Comparison of ENCODE assay signal across 13 mouse cellular contexts in the genomic region with DNA sequence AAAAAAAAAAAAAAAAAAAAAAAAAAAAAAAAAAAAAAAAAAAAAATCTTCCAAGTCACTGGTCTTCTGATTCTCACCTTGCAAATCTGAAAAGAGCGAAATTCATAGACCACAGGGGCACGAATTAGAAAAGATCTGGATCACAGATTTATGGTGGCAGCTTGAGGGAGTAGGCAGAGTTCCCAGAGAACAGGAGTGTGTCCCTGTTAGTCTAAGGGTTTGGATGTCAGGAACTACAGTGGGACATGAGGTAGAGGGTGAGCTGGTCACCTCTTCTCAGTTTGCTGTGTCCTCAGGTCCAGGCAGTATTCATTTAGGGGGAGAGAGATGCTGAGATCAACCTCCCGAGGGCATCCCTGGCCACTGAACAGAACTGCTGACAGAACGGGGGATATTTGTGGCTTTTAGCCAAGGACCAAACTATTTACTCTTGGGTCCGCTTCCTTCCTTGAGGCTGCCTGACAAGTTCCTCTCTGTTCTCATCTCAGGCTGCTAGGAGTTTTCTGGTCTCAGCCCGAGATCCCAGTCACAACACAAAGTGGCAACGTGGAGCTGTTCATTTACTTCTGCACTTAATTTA.
DNase-seq lines count a peak whose midpoint lies in the region; ATAC-seq and TF ChIP-seq lines count a peak whose summit lies in the region.
"Had no signal": no experiment of that assay in that cellular context is flagged by ENCODE, and none has a peak within 500 bp of the region (broad histone marks: within the 10 kb centered on the region; RNA-seq: fewer than 3 reads in every experiment).

No protein-coding gene starts in this region.

- 36% methylated on average over 7 of the region's 7 CpGs for WGBS in intestine, embryonic 14.5 days
- WGBS in intestine, postnatal 0 days = 50% methylated on average over 7 of the region's 7 CpGs
- WGBS in limb, embryonic 13.5 days = 38% methylated on average over 7 of the region's 7 CpGs
- WGBS in liver, embryonic 12.5 days (ENCODE audit: insufficient replicate concordance) = 29% methylated on average over 7 of the region's 7 CpGs
- WGBS in midbrain, embryonic 16.5 days = 57% methylated on average over 7 of the region's 7 CpGs

- H3K9ac ChIP-seq in intestine, embryonic 14.5 days (ENCODE audit: low read length) = no peak overlapping the region
- H3K9ac ChIP-seq in intestine, postnatal 0 days (ENCODE audit: low read depth, low read length) = no peak overlapping the region
- no peak overlapping the region for H3K9ac ChIP-seq in ES-E14 (ENCODE audit: insufficient read depth, low read depth, low read length, poor library complexity, severe bottlenecking)
- no peak overlapping the region for H3K9ac ChIP-seq in limb, embryonic 13.5 days
- H3K9ac ChIP-seq in liver, embryonic 12.5 days = no peak overlapping the region
- no peak overlapping the region for H3K9ac ChIP-seq in midbrain, embryonic 16.5 days (ENCODE audit: low read depth, low read length)
- H3K9ac ChIP-seq: midbrain, embryonic 12.5 days had no signal

- H3K4me2 ChIP-seq in intestine, embryonic 14.5 days (ENCODE audit: low read length) = peak overlapping the region; percentile 22; the same call in 1 of the 2 replicates
- H3K4me2 ChIP-seq in intestine, postnatal 0 days (replicated peaks; ENCODE audit: low read depth) = no peak overlapping the region
- H3K4me2 ChIP-seq in limb, embryonic 13.5 days (replicated peaks) = no peak overlapping the region
- no peak overlapping the region for H3K4me2 ChIP-seq in liver, embryonic 12.5 days
- no peak overlapping the region for H3K4me2 ChIP-seq in midbrain, embryonic 16.5 days (ENCODE audit: low read length)
- H3K4me2 ChIP-seq: liver, embryonic 11.5 days; midbrain, embryonic 12.5 days had no signal

- no peaks in the 10 kb centered on the region for H3K9me3 ChIP-seq in intestine, embryonic 14.5 days (ENCODE audit: control insufficient read depth, low read length)
- no peaks in the 10 kb centered on the region for H3K9me3 ChIP-seq in intestine, postnatal 0 days (ENCODE audit: control insufficient read depth)
- no peaks in the 10 kb centered on the region for H3K9me3 ChIP-seq in ES-E14 (ENCODE audit: control insufficient read depth, insufficient read depth, low read depth, low read length)
- H3K9me3 ChIP-seq in limb, embryonic 13.5 days = no peaks in the 10 kb centered on the region
- no peaks in the 10 kb centered on the region for H3K9me3 ChIP-seq in liver, embryonic 12.5 days (replicated peaks)
- no peaks in the 10 kb centered on the region for H3K9me3 ChIP-seq in midbrain, embryonic 16.5 days (replicated peaks; ENCODE audit: control insufficient read depth, low read length, poor library complexity, severe bottlenecking)
- H3K9me3 ChIP-seq: forebrain, embryonic 10.5 days; midbrain, embryonic 12.5 days had no signal

- peaks cover 29% of the 10 kb centered on the region for H3K4me1 ChIP-seq in intestine, embryonic 14.5 days (replicated peaks; ENCODE audit: control insufficient read depth, insufficient read depth, low read length)
- H3K4me1 ChIP-seq in intestine, postnatal 0 days (replicated peaks; ENCODE audit: control insufficient read depth, insufficient read depth, low read length) = peaks cover 10% of the 10 kb centered on the region; the same call in 1 of the 2 replicates
- peaks cover 0 to 11% of the 10 kb centered on the region in 2 experiments; a peak in 2 of 4 replicates for H3K4me1 ChIP-seq in ES-E14 (ENCODE audit: control insufficient read depth in 2 of 2, insufficient read depth in 2 of 2, low read length in 2 of 2, poor library complexity in 1 of 2)
- peaks cover 21% of the 10 kb centered on the region for H3K4me1 ChIP-seq in limb, embryonic 13.5 days
- peaks cover 23% of the 10 kb centered on the region for H3K4me1 ChIP-seq in liver, embryonic 12.5 days
- H3K4me1 ChIP-seq in midbrain, embryonic 16.5 days (ENCODE audit: control insufficient read depth, insufficient read depth, low read length) = no peaks in the 10 kb centered on the region

- ATAC-seq in intestine, embryonic 14.5 days (replicated peaks; ENCODE audit: low FRiP score, low TSS enrichment, low read depth) = no peak
- no peak for ATAC-seq in intestine, postnatal 0 days
- no peak for ATAC-seq in limb, embryonic 13.5 days (ENCODE audit: low FRiP score, low read depth)
- ATAC-seq in liver, embryonic 12.5 days = no peak
- no peak for ATAC-seq in midbrain, embryonic 16.5 days

- H3K36me3 ChIP-seq in intestine, embryonic 14.5 days (ENCODE audit: control insufficient read depth, insufficient read depth, low read length) = no peaks in the 10 kb centered on the region
- H3K36me3 ChIP-seq in intestine, postnatal 0 days (ENCODE audit: control insufficient read depth, insufficient read depth) = no peaks in the 10 kb centered on the region
- H3K36me3 ChIP-seq in ES-E14 (ENCODE audit: control insufficient read depth, insufficient read depth, low read length, poor library complexity, severe bottlenecking) = no peaks in the 10 kb centered on the region
- H3K36me3 ChIP-seq in limb, embryonic 13.5 days = no peaks in the 10 kb centered on the region
- no peaks in the 10 kb centered on the region for H3K36me3 ChIP-seq in liver, embryonic 12.5 days
- no peaks in the 10 kb centered on the region for H3K36me3 ChIP-seq in midbrain, embryonic 16.5 days (ENCODE audit: control insufficient read depth, insufficient read depth, low read length)
- H3K36me3 ChIP-seq: forebrain, embryonic 10.5 days; midbrain, embryonic 12.5 days had no signal

- peak; percentile 31 to 38 for DNase-seq in cerebellum, postnatal 25 days
- no peak for DNase-seq in cerebellum, postnatal 4 days (ENCODE audit: low spot score in 2 of 2)
- DNase-seq in intestine, embryonic 14.5 days (ENCODE audit: low spot score) = no peak
- DNase-seq in ES-E14 (ENCODE audit: low read depth, low spot score) = no peak
- DNase-seq: embryo, embryonic 11 days; right cerebral cortex, postnatal 14 days had no signal

- H3K27ac ChIP-seq in intestine, embryonic 14.5 days (ENCODE audit: low read depth) = no peak overlapping the region
- no peak overlapping the region for H3K27ac ChIP-seq in intestine, postnatal 0 days (ENCODE audit: low read depth, low read length)
- H3K27ac ChIP-seq in ES-E14 (ENCODE audit: insufficient read depth, low read depth, low read length, poor library complexity, severe bottlenecking) = no peak overlapping the region
- peak overlapping the region; percentile 44; the same call in 1 of the 2 replicates for H3K27ac ChIP-seq in limb, embryonic 13.5 days
- no peak overlapping the region for H3K27ac ChIP-seq in liver, embryonic 12.5 days
- H3K27ac ChIP-seq in midbrain, embryonic 16.5 days (ENCODE audit: low read length) = no peak overlapping the region
- H3K27ac ChIP-seq: forebrain, embryonic 10.5 days; midbrain, embryonic 12.5 days had no signal

- in situ Hi-C loops in ES-E14 (cut with MboI; ENCODE audit: low sequenced_read_pairs in 2 of 2, unreplicated experiment in 2 of 2) = no loop called here

- no peak for TF ChIP-seq CTCF in intestine, postnatal 0 days (IDR thresholded peaks at IDR 0.05; ENCODE audit: low read depth)

- no peak overlapping the region for H3K4me3 ChIP-seq in intestine, embryonic 14.5 days (ENCODE audit: low read depth, low read length)
- H3K4me3 ChIP-seq in intestine, postnatal 0 days (ENCODE audit: low read depth, low read length) = no peak overlapping the region
- H3K4me3 ChIP-seq in ES-E14 (ENCODE audit: insufficient read depth in 1 of 2, low read depth in 1 of 2, low read length in 2 of 2, poor library complexity in 1 of 2, severe bottlenecking in 1 of 2) = no peak overlapping the region
- H3K4me3 ChIP-seq in limb, embryonic 13.5 days = no peak overlapping the region
- H3K4me3 ChIP-seq in liver, embryonic 12.5 days = no peak overlapping the region
- no peak overlapping the region for H3K4me3 ChIP-seq in midbrain, embryonic 16.5 days (ENCODE audit: low read depth, low read length)
- H3K4me3 ChIP-seq: forebrain, embryonic 10.5 days; midbrain, embryonic 12.5 days had no signal

- no peaks in the 10 kb centered on the region for H3K27me3 ChIP-seq in intestine, embryonic 14.5 days (replicated peaks; ENCODE audit: control insufficient read depth, insufficient read depth, low read length)
- H3K27me3 ChIP-seq in intestine, postnatal 0 days (replicated peaks; ENCODE audit: control insufficient read depth, insufficient read depth, low read length) = no peaks in the 10 kb centered on the region; the same call in 1 of the 2 replicates
- H3K27me3 ChIP-seq in limb, embryonic 13.5 days = peaks cover 5% of the 10 kb centered on the region; the same call in 1 of the 2 replicates
- H3K27me3 ChIP-seq in liver, embryonic 12.5 days (replicated peaks) = 0 out of 2 replicates have a peak, but pooled peaks cover 7% of the 10 kb centered on the region
- no peaks in the 10 kb centered on the region; the same call in 1 of the 2 replicates for H3K27me3 ChIP-seq in midbrain, embryonic 16.5 days (ENCODE audit: control insufficient read depth, insufficient read depth, low read depth, low read length)

TF ChIP-seq in ES-E14, 5 proteins besides CTCF, POLR2A, EP300 and RAD21:
- no peak for TF ChIP-seq CHD2 (IDR thresholded peaks at IDR 0.05; ENCODE audit: low read depth, low read length)
- no peak for TF ChIP-seq MAFK (IDR thresholded peaks at IDR 0.05; ENCODE audit: insufficient read depth, low read depth, low read length)
- TF ChIP-seq ZNF384 (IDR thresholded peaks at IDR 0.05; ENCODE audit: low read depth, low read length) = peak; percentile 43; the same call in 1 of the 2 replicates
- no peak for TF ChIP-seq HCFC1 (IDR thresholded peaks at IDR 0.05; ENCODE audit: borderline replicate concordance, insufficient read depth, low read length)

Comparison
In these comparisons a context has a peak if more than half of its experiments do, and no peak if none do; other contexts are left out.
1. DNase-seq: peak in cerebellum, postnatal 25 days (2 of 2); none in cerebellum, postnatal 4 days (0 of 2), intestine, embryonic 14.5 days (single experiment) and ES-E14 (single experiment).